Mouse (Mus musculus) erythroblast, embryonic 14.5 days (primary cell): ENCODE measurements around the gene Vat1l.

Experiments used
- GATA1 ChIP-seq: IDR thresholded peaks from 2 replicates; pipeline ENCODE4 v1.6.1; 2012; ENCODE audit warnings: low read length, inconsistent platforms, mixed read lengths
- TAL1 ChIP-seq: IDR thresholded peaks from 3 replicates; pipeline ENCODE4 v1.6.1; 2012; ENCODE audit warnings: low read length, inconsistent platforms, mixed read lengths

DNA sequence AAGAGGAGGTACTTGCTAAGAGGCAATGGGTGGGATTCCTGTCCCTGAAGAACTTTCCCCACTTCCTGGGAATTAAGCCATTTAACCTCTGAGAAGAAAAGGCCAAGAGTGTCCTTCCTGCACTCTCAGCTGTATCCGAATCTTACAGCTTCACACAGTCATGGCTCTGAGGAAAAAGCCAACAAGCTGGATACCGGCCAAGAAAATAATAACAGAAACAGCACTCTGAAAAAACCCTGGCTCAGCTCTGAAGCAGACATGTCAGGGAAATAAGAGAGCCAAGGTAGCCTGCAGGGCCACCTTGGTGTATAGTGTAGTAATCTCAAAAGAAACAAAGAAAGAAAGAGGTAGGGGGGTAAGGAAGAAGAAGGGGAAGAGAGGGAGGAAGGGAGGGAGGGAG is 6.4 kb upstream of the Vat1l start:
- TF ChIP-seq GATA1, result no peak
- no peak for TF ChIP-seq TAL1
